Mouse (Mus musculus): ENCODE results near the gene Kctd19. TPM values are rescaled to one million over a fixed set of nuclear protein-coding genes. Genes with fewer than 3 reads are reported as not detected.

Gene Kctd19
- polyA plus RNA-seq, 1 experiment = not detected

GRCm38 (mm10) chr8:105378673-105379072 is 34.6 kb downstream of the Kctd19 start:
- H3K27me3 ChIP-seq (ENCODE audit: control insufficient read depth) = peaks cover 9% of the 10 kb centered on the region
- H3K36me3 ChIP-seq (ENCODE audit: control insufficient read depth) = no peaks in the 10 kb centered on the region
- TF ChIP-seq GATA1 (IDR thresholded peaks at IDR 0.05; ENCODE audit: low read length) (no peak), TAL1 (IDR thresholded peaks at IDR 0.05; ENCODE audit: low read length) (no peak)
- H3K4me3 ChIP-seq (replicated peaks) = no peak overlapping the region
- peaks cover 6% of the 10 kb centered on the region; the same call in 1 of the 2 replicates for H3K9me3 ChIP-seq (ENCODE audit: control insufficient read depth, low read length)
- peaks cover 8% of the 10 kb centered on the region for H3K4me1 ChIP-seq (ENCODE audit: control insufficient read depth)

- Histone ChIP-seq H3K36me3 (ENCODE audit: control insufficient read depth) (no peaks in the 10 kb centered on the region), H3K27me3 (ENCODE audit: control insufficient read depth) (peaks cover 9% of the 10 kb centered on the region), H3K9me3 (ENCODE audit: control insufficient read depth, low read length) (peaks cover 6% of the 10 kb centered on the region; the same call in 1 of the 2 replicates), H3K4me1 (ENCODE audit: control insufficient read depth) (peaks cover 17% of the 10 kb centered on the region), H3K4me3 (replicated peaks) (no peak overlapping the region)
- no peak for TF ChIP-seq GATA1 (IDR thresholded peaks at IDR 0.05; ENCODE audit: low read length)
- TF ChIP-seq TAL1 (IDR thresholded peaks at IDR 0.05; ENCODE audit: low read length) = no peak
Observed at GRCm38 (mm10) chr8:105374513-105374966, 38.8 kb downstream of the Kctd19 start.

GRCm38 (mm10) chr8:105373032-105373431 is 40.3 kb downstream of the Kctd19 start, which contains the start of gene Plekhg4:
Gene Plekhg4 (plus strand): TSS chr8:105373274.
- Histone ChIP-seq H3K36me3 (ENCODE audit: control insufficient read depth) (no peaks in the 10 kb centered on the region), H3K27me3 (ENCODE audit: control insufficient read depth) (peaks cover 9% of the 10 kb centered on the region), H3K4me1 (ENCODE audit: control insufficient read depth) (peaks cover 17% of the 10 kb centered on the region), H3K9me3 (ENCODE audit: control insufficient read depth, low read length) (peaks cover 6% of the 10 kb centered on the region; the same call in 1 of the 2 replicates), H3K4me3 (replicated peaks) (no peak within 1 kb of the TSS)
- TF ChIP-seq TAL1 (IDR thresholded peaks at IDR 0.05; ENCODE audit: low read length) (no peak), GATA1 (IDR thresholded peaks at IDR 0.05; ENCODE audit: low read length) (no peak)

GRCm38 (mm10) chr8:105372473-105372872 is 40.8 kb downstream of the Kctd19 start:
- Histone ChIP-seq H3K4me3 (replicated peaks) (no peak overlapping the region), H3K9me3 (ENCODE audit: control insufficient read depth, low read length) (peaks cover 6% of the 10 kb centered on the region; the same call in 1 of the 2 replicates), H3K4me1 (ENCODE audit: control insufficient read depth) (peaks cover 17% of the 10 kb centered on the region), H3K27me3 (ENCODE audit: control insufficient read depth) (peaks cover 12% of the 10 kb centered on the region), H3K36me3 (ENCODE audit: control insufficient read depth) (no peaks in the 10 kb centered on the region)
- TF ChIP-seq TAL1 (IDR thresholded peaks at IDR 0.05; ENCODE audit: low read length) = no peak

GRCm38 (mm10) chr8:105367107-105367506 is 46.2 kb downstream of the Kctd19 start:
- no peaks in the 10 kb centered on the region for H3K36me3 ChIP-seq (ENCODE audit: control insufficient read depth)
- H3K27me3 ChIP-seq (ENCODE audit: control insufficient read depth) = peaks cover 8% of the 10 kb centered on the region

GRCm38 (mm10) chr8:105361751-105362702 is 51.3 kb downstream of the Kctd19 start:
- Histone ChIP-seq H3K9me3 (ENCODE audit: control insufficient read depth, low read length) (no peaks in the 10 kb centered on the region), H3K4me3 (replicated peaks) (no peak overlapping the region), H3K36me3 (ENCODE audit: control insufficient read depth) (no peaks in the 10 kb centered on the region), H3K4me1 (ENCODE audit: control insufficient read depth) (peaks cover 2% of the 10 kb centered on the region; the same call in 1 of the 2 replicates), H3K27me3 (ENCODE audit: control insufficient read depth) (peaks cover 12% of the 10 kb centered on the region)
- no peak for TF ChIP-seq TAL1 (IDR thresholded peaks at IDR 0.05; ENCODE audit: low read length)
- TF ChIP-seq GATA1 (IDR thresholded peaks at IDR 0.05; ENCODE audit: low read length) = no peak

More at GRCm38 (mm10) chr8:105367107-105367506, 46.2 kb downstream of the Kctd19 start:
- TF ChIP-seq TAL1 (IDR thresholded peaks at IDR 0.05; ENCODE audit: low read length) = no peak
- TF ChIP-seq GATA1 (IDR thresholded peaks at IDR 0.05; ENCODE audit: low read length) = no peak
- Histone ChIP-seq H3K4me3 (replicated peaks) (no peak overlapping the region), H3K9me3 (ENCODE audit: control insufficient read depth, low read length) (0 out of 2 replicates have a peak, but pooled peaks cover 3% of the 10 kb centered on the region), H3K4me1 (ENCODE audit: control insufficient read depth) (no peaks in the 10 kb centered on the region)

GRCm38 (mm10) chr8:105359646-105360045 is 53.7 kb downstream of the Kctd19 start:
- Histone ChIP-seq H3K4me3 (replicated peaks) (no peak overlapping the region), H3K9me3 (ENCODE audit: control insufficient read depth, low read length) (no peaks in the 10 kb centered on the region), H3K4me1 (ENCODE audit: control insufficient read depth) (peaks cover 2% of the 10 kb centered on the region), H3K27me3 (ENCODE audit: control insufficient read depth) (peaks cover 24% of the 10 kb centered on the region), H3K36me3 (ENCODE audit: control insufficient read depth) (no peaks in the 10 kb centered on the region)
- TF ChIP-seq TAL1 (IDR thresholded peaks at IDR 0.05; ENCODE audit: low read length) (no peak), GATA1 (IDR thresholded peaks at IDR 0.05; ENCODE audit: low read length) (no peak)

GRCm38 (mm10) chr8:105359208-105359607 is 54.1 kb downstream of the Kctd19 start:
- no peak for TF ChIP-seq TAL1 (IDR thresholded peaks at IDR 0.05; ENCODE audit: low read length)
- no peak for TF ChIP-seq GATA1 (IDR thresholded peaks at IDR 0.05; ENCODE audit: low read length)
- Histone ChIP-seq H3K36me3 (ENCODE audit: control insufficient read depth) (no peaks in the 10 kb centered on the region), H3K9me3 (ENCODE audit: control insufficient read depth, low read length) (no peaks in the 10 kb centered on the region), H3K27me3 (ENCODE audit: control insufficient read depth) (peaks cover 26% of the 10 kb centered on the region), H3K4me1 (ENCODE audit: control insufficient read depth) (peaks cover 2% of the 10 kb centered on the region), H3K4me3 (replicated peaks) (no peak overlapping the region)

- no peaks in the 10 kb centered on the region for H3K36me3 ChIP-seq (ENCODE audit: control insufficient read depth)
- TF ChIP-seq TAL1 (IDR thresholded peaks at IDR 0.05; ENCODE audit: low read length) (no peak), GATA1 (IDR thresholded peaks at IDR 0.05; ENCODE audit: low read length) (no peak)
- H3K9me3 ChIP-seq (ENCODE audit: control insufficient read depth, low read length) = no peaks in the 10 kb centered on the region
- H3K4me3 ChIP-seq (replicated peaks) = no peak overlapping the region
- H3K27me3 ChIP-seq (ENCODE audit: control insufficient read depth) = peaks cover 40% of the 10 kb centered on the region
- peaks cover 2% of the 10 kb centered on the region for H3K4me1 ChIP-seq (ENCODE audit: control insufficient read depth)
Observed at GRCm38 (mm10) chr8:105356681-105357080, 56.6 kb downstream of the Kctd19 start.

Measured in erythroblast, embryonic 14.5 days (primary cell).